Mouse (Mus musculus) lung, embryonic 15.5 days (tissue): Measurements from ENCODE around the gene Upk2. TPM values are rescaled to one million over a fixed set of nuclear protein-coding genes. Genes with fewer than 3 reads are reported as not detected.
"Not testable (repeated sequence)": the region's sequence is repeated elsewhere in the genome, so short reads cannot be mapped to it uniquely, and the experiment has no call there.

Experiments
- ATAC-seq: fragments of 200-750 bp; cut with Nextera tagmentation; 2 replicates; pipeline ENCODE4 v1.8.0; 2017; ENCODE audit warnings: moderate number of reproducible peaks, borderline replicate concordance; ENCODE audit not compliant: low FRiP score, low TSS enrichment; ENCODE audit errors: extremely low read depth
- H3K27ac ChIP-seq: fragments of 300-500 bp; sonication (generic); 2 replicates; pipeline ENCODE4 v1.5.1; 2015; ENCODE audit warnings: moderate library complexity, mild to moderate bottlenecking, inconsistent platforms
- H3K27me3 ChIP-seq: fragments of 300-500 bp; sonication (generic); 2 replicates; pipeline ENCODE4 v1.6.1; 2015; ENCODE audit warnings: inconsistent platforms
- H3K36me3 ChIP-seq: fragments of 300-500 bp; sonication (generic); 2 replicates; pipeline ENCODE4 v1.6.1; 2015; ENCODE audit warnings: inconsistent platforms
- H3K4me1 ChIP-seq: fragments of 300-500 bp; sonication (generic); 2 replicates; pipeline ENCODE4 v1.6.1; 2015; ENCODE audit warnings: inconsistent platforms
- H3K4me2 ChIP-seq: fragments of 300-500 bp; sonication (generic); 2 replicates; pipeline ENCODE4 v1.6.1; 2015; ENCODE audit warnings: inconsistent platforms, mild to moderate bottlenecking, moderate library complexity
- H3K4me3 ChIP-seq: fragments of 300-500 bp; sonication (generic); 2 replicates; pipeline ENCODE4 v1.5.1; 2015; ENCODE audit warnings: mild to moderate bottlenecking, inconsistent platforms
- H3K9ac ChIP-seq: fragments of 300-500 bp; sonication (generic); 2 replicates; pipeline ENCODE4 v1.6.1; 2015; ENCODE audit warnings: inconsistent platforms
- H3K9me3 ChIP-seq: fragments of 300-500 bp; sonication (generic); 2 replicates; pipeline ENCODE4 v1.6.1; 2016; ENCODE audit warnings: inconsistent platforms
- WGBS: fragments of 180-500 bp; shearing (Covaris S2); methylation state at CpG from one replicate; pipeline ENCODE4 v1.1.7; 2015; 5-methylcytosine and 5-hydroxymethylcytosine counted together
- polyA plus RNA-seq: library from polyadenylated mRNA; unstranded; fragments of >200 nt; fragmentation: Nextera tagmentation; extraction: Ambion mirVana; gene quantifications from 2 replicates; pipeline ENCODE4 v1.2.1, GENCODE M21; 2015

Gene Upk2
- polyA plus RNA-seq, 1 experiment from 2014 or later, result 1.3 TPM

GRCm38 (mm10) chr9:44450387-44450786 lies 4.4 kb downstream of the Upk2 start:
- ATAC-seq, result no peak
- Histone ChIP-seq H3K9ac (no peak overlapping the region), H3K27ac (no peak overlapping the region), H3K36me3 (no peaks in the 10 kb centered on the region), H3K27me3 (peaks cover 6% of the 10 kb centered on the region), H3K4me3 (no peak overlapping the region), H3K4me2 (no peak overlapping the region), H3K9me3 (no peaks in the 10 kb centered on the region), H3K4me1 (0 out of 2 replicates have a peak, but pooled peaks cover 7% of the 10 kb centered on the region)

- not testable (repeated sequence) for H3K4me1 ChIP-seq, ATAC-seq, H3K9ac ChIP-seq, H3K36me3 ChIP-seq, H3K27ac ChIP-seq, H3K9me3 ChIP-seq, H3K4me2 ChIP-seq, H3K27me3 ChIP-seq, H3K4me3 ChIP-seq
- WGBS, result 77% methylated on average over 7 of the region's 7 CpGs
These were observed 10.3 kb downstream of the Upk2 start for GRCm38 (mm10) chr9:44444402-44445025.

- no peak within 1 kb of the TSS for H3K4me3 ChIP-seq
- no peaks in the 10 kb centered on the region for H3K9me3 ChIP-seq
- no peak within 1 kb of the TSS for H3K4me2 ChIP-seq
- WGBS, result 61% methylated on average over 19 of the region's 19 CpGs
- H3K36me3 ChIP-seq, result no peaks in the 10 kb centered on the region
- H3K4me1 ChIP-seq, result no peaks in the 10 kb centered on the region
- H3K9ac ChIP-seq, result no peak within 1 kb of the TSS
- H3K27me3 ChIP-seq, result no peaks in the 10 kb centered on the region
- no peak within 1 kb of the TSS for H3K27ac ChIP-seq
- no peak for ATAC-seq
These were observed 13.8 kb downstream of the Upk2 start, which contains the start of gene Foxr1 for GRCm38 (mm10) chr9:44440961-44441360. TSS of gene Foxr1 (minus strand) at chr9:44441136.

GRCm38 (mm10) chr9:44435747-44436146 lies 19.0 kb downstream of the Upk2 start:
- ATAC-seq, result no peak
- Histone ChIP-seq H3K27ac (no peak overlapping the region), H3K9ac (no peak overlapping the region), H3K36me3 (no peaks in the 10 kb centered on the region), H3K4me2 (no peak overlapping the region), H3K9me3 (no peaks in the 10 kb centered on the region), H3K4me3 (no peak overlapping the region), H3K27me3 (no peaks in the 10 kb centered on the region), H3K4me1 (no peaks in the 10 kb centered on the region)
- WGBS, result 79% methylated on average over 6 of the region's 6 CpGs

GRCm38 (mm10) chr9:44432577-44433185 lies 22.1 kb downstream of the Upk2 start:
- no peaks in the 10 kb centered on the region for H3K4me1 ChIP-seq
- no peak overlapping the region for H3K4me2 ChIP-seq
- H3K36me3 ChIP-seq, result no peaks in the 10 kb centered on the region
- ATAC-seq, result no peak
- WGBS, result 43% methylated on average over 5 of the region's 5 CpGs
- no peaks in the 10 kb centered on the region for H3K27me3 ChIP-seq
- H3K27ac ChIP-seq, result no peak overlapping the region
- no peak overlapping the region for H3K4me3 ChIP-seq
- no peaks in the 10 kb centered on the region for H3K9me3 ChIP-seq
- H3K9ac ChIP-seq, result no peak overlapping the region

- H3K36me3 ChIP-seq, result no peaks in the 10 kb centered on the region
- no peak overlapping the region for H3K9ac ChIP-seq
- no peak for ATAC-seq
- no peaks in the 10 kb centered on the region for H3K27me3 ChIP-seq
- 81% methylated on average over 4 of the region's 4 CpGs for whole genome bisulfite sequencing
- no peak overlapping the region for H3K4me2 ChIP-seq
- H3K27ac ChIP-seq, result no peak overlapping the region
- H3K4me1 ChIP-seq, result 0 out of 2 replicates have a peak, but pooled peaks cover under 1% of the 10 kb centered on the region
- no peak overlapping the region for H3K4me3 ChIP-seq
- H3K9me3 ChIP-seq, result no peaks in the 10 kb centered on the region
These were observed 31.2 kb downstream of the Upk2 start for GRCm38 (mm10) chr9:44423576-44423975.

GRCm38 (mm10) chr9:44420280-44420898 lies 34.4 kb downstream of the Upk2 start:
- no peaks in the 10 kb centered on the region for H3K27me3 ChIP-seq
- 63% methylated on average over 5 of the region's 5 CpGs for WGBS
- H3K4me2 ChIP-seq, result no peak overlapping the region
- H3K36me3 ChIP-seq, result no peaks in the 10 kb centered on the region
- no peaks in the 10 kb centered on the region for H3K9me3 ChIP-seq
- peaks cover 11% of the 10 kb centered on the region for H3K4me1 ChIP-seq
- no peak overlapping the region for H3K9ac ChIP-seq
- no peak overlapping the region for H3K27ac ChIP-seq
- no peak overlapping the region for H3K4me3 ChIP-seq
- ATAC-seq, result no peak

GRCm38 (mm10) chr9:44419730-44420129 lies 35.0 kb downstream of the Upk2 start:
- H3K4me3 ChIP-seq, H3K27me3 ChIP-seq, H3K27ac ChIP-seq, H3K9ac ChIP-seq, H3K9me3 ChIP-seq, H3K4me2 ChIP-seq, H3K36me3 ChIP-seq, ATAC-seq: not testable (repeated sequence)
- 90% methylated on average over 9 of the region's 9 CpGs for WGBS
- H3K4me1 ChIP-seq, result peaks cover 11% of the 10 kb centered on the region

GRCm38 (mm10) chr9:44418519-44419385 lies 36.0 kb downstream of the Upk2 start, which contains the start of gene Ccdc84:
TSS of gene Ccdc84 (minus strand) at chr9:44418569.
- no peaks in the 10 kb centered on the region for H3K27me3 ChIP-seq
- ATAC-seq, result no peak
- no peaks in the 10 kb centered on the region for H3K9me3 ChIP-seq
- H3K4me2 ChIP-seq, result peak within 1 kb of the TSS; percentile 81
- H3K9ac ChIP-seq, result peak within 1 kb of the TSS; percentile 74
- H3K36me3 ChIP-seq, result peaks cover 11% of the 10 kb centered on the region; the same call in 1 of the 2 replicates
- H3K4me3 ChIP-seq, result peak within 1 kb of the TSS; percentile 88
- H3K27ac ChIP-seq, result peak within 1 kb of the TSS; percentile 65
- H3K4me1 ChIP-seq, result peaks cover 11% of the 10 kb centered on the region
- WGBS, result 72% methylated on average over 14 of the region's 14 CpGs

- H3K9ac ChIP-seq, result peak overlapping the region; percentile 74
- peaks cover 11% of the 10 kb centered on the region for H3K4me1 ChIP-seq
- no peaks in the 10 kb centered on the region for H3K27me3 ChIP-seq
- no peaks in the 10 kb centered on the region for H3K9me3 ChIP-seq
- ATAC-seq, result peak; percentile 96
- under 1% methylated on average over 38 of the region's 38 CpGs for WGBS
- peak overlapping the region; percentile 81 for H3K4me2 ChIP-seq
- H3K4me3 ChIP-seq, result peak overlapping the region; percentile 88
- peaks cover 16% of the 10 kb centered on the region; the same call in 1 of the 2 replicates for H3K36me3 ChIP-seq
- peak overlapping the region; percentile 65 for H3K27ac ChIP-seq
These were observed 36.8 kb downstream of the Upk2 start for GRCm38 (mm10) chr9:44417892-44418363.

GRCm38 (mm10) chr9:44417156-44417891 lies 37.5 kb downstream of the Upk2 start:
- WGBS, result 7% methylated on average over 26 of the region's 26 CpGs
- peaks cover 11% of the 10 kb centered on the region for H3K4me1 ChIP-seq
- peak overlapping the region; percentile 81 for H3K4me2 ChIP-seq
- H3K9ac ChIP-seq, result peak overlapping the region; percentile 74
- no peaks in the 10 kb centered on the region for H3K9me3 ChIP-seq
- peaks cover 23% of the 10 kb centered on the region for H3K36me3 ChIP-seq
- no peaks in the 10 kb centered on the region for H3K27me3 ChIP-seq
- H3K4me3 ChIP-seq, result peak overlapping the region; percentile 88
- peak; percentile 73 for ATAC-seq
- H3K27ac ChIP-seq, result peak overlapping the region; percentile 60
